Mouse (Mus musculus): ENCODE measurements around the gene Neu3. TPM values are rescaled to one million over a fixed set of nuclear protein-coding genes. Genes with fewer than 3 reads are reported as not detected.
A peak's percentile ranks its signal among the peaks of the same experiment; 100 is the strongest.

Neu3 gene
- polyA plus RNA-seq, 1 experiment from 2014 or later: 2.5 TPM

GRCm38 (mm10) chr7:99858813-99859585 is 30.8 kb upstream of the Neu3 start, which contains the start of gene Xrra1:
Xrra1 (plus strand) TSS chr7:99859116.
- 0% methylated on average over 42 of the region's 42 CpGs for WGBS
- Histone ChIP-seq H3K4me1 (ENCODE audit: control insufficient read depth, insufficient read depth, low read length) (peaks cover 20% of the 10 kb centered on the region), H3K27me3 (ENCODE audit: control insufficient read depth, insufficient read depth, low read depth, low read length) (no peaks in the 10 kb centered on the region), H3K36me3 (ENCODE audit: control insufficient read depth, insufficient read depth, low read length) (no peaks in the 10 kb centered on the region), H3K4me3 (ENCODE audit: low read depth, low read length) (peak within 1 kb of the TSS; percentile 67), H3K9me3 (replicated peaks; ENCODE audit: control insufficient read depth, low read length, poor library complexity, severe bottlenecking) (no peaks in the 10 kb centered on the region), H3K9ac (ENCODE audit: low read depth, low read length) (peak within 1 kb of the TSS; percentile 85), H3K4me2 (ENCODE audit: low read length) (peak within 1 kb of the TSS; percentile 89), H3K27ac (ENCODE audit: low read length) (peak within 1 kb of the TSS; percentile 79)
- peak; percentile 98 for ATAC-seq

- peak overlapping the region; percentile 74 for H3K27ac ChIP-seq (ENCODE audit: low read length)
- H3K9me3 ChIP-seq (replicated peaks; ENCODE audit: control insufficient read depth, low read length, poor library complexity, severe bottlenecking): no peaks in the 10 kb centered on the region
- H3K4me1 ChIP-seq (ENCODE audit: control insufficient read depth, insufficient read depth, low read length): peaks cover 20% of the 10 kb centered on the region
- peak overlapping the region; percentile 67 for H3K4me3 ChIP-seq (ENCODE audit: low read depth, low read length)
- H3K4me2 ChIP-seq (ENCODE audit: low read length): peak overlapping the region; percentile 89
- no peaks in the 10 kb centered on the region for H3K27me3 ChIP-seq (ENCODE audit: control insufficient read depth, insufficient read depth, low read depth, low read length)
- peak overlapping the region; percentile 85 for H3K9ac ChIP-seq (ENCODE audit: low read depth, low read length)
- under 1% methylated on average over 19 of the region's 19 CpGs for WGBS
- ATAC-seq: peak; percentile 80
- H3K36me3 ChIP-seq (ENCODE audit: control insufficient read depth, insufficient read depth, low read length): 0 out of 2 replicates have a peak, but pooled peaks cover 4% of the 10 kb centered on the region
These were observed 30.1 kb upstream of the Neu3 start for GRCm38 (mm10) chr7:99858175-99858812.

- Histone ChIP-seq H3K9ac (ENCODE audit: low read depth, low read length) (no peak overlapping the region), H3K9me3 (replicated peaks; ENCODE audit: control insufficient read depth, low read length, poor library complexity, severe bottlenecking) (no peaks in the 10 kb centered on the region), H3K36me3 (ENCODE audit: control insufficient read depth, insufficient read depth, low read length) (0 out of 2 replicates have a peak, but pooled peaks cover 4% of the 10 kb centered on the region), H3K4me3 (ENCODE audit: low read depth, low read length) (no peak overlapping the region), H3K27me3 (ENCODE audit: control insufficient read depth, insufficient read depth, low read depth, low read length) (no peaks in the 10 kb centered on the region), H3K4me1 (ENCODE audit: control insufficient read depth, insufficient read depth, low read length) (peaks cover 25% of the 10 kb centered on the region), H3K4me2 (ENCODE audit: low read length) (no peak overlapping the region), H3K27ac (ENCODE audit: low read length) (no peak overlapping the region)
- WGBS: 91% methylated on average over 14 of the region's 14 CpGs
- no peak for ATAC-seq
These were observed 28.1 kb upstream of the Neu3 start for GRCm38 (mm10) chr7:99856266-99856861.

- Histone ChIP-seq H3K4me2 (ENCODE audit: low read length) (no peak overlapping the region), H3K27ac (ENCODE audit: low read length) (no peak overlapping the region), H3K4me3 (ENCODE audit: low read depth, low read length) (no peak overlapping the region), H3K4me1 (ENCODE audit: control insufficient read depth, insufficient read depth, low read length) (peaks cover 24% of the 10 kb centered on the region), H3K27me3 (ENCODE audit: control insufficient read depth, insufficient read depth, low read depth, low read length) (no peaks in the 10 kb centered on the region), H3K9ac (ENCODE audit: low read depth, low read length) (no peak overlapping the region), H3K36me3 (ENCODE audit: control insufficient read depth, insufficient read depth, low read length) (0 out of 2 replicates have a peak, but pooled peaks cover 4% of the 10 kb centered on the region), H3K9me3 (replicated peaks; ENCODE audit: control insufficient read depth, low read length, poor library complexity, severe bottlenecking) (no peaks in the 10 kb centered on the region)
- 92% methylated on average over 4 of the region's 4 CpGs for WGBS
- ATAC-seq: no peak
These were observed 26.1 kb upstream of the Neu3 start for GRCm38 (mm10) chr7:99854311-99854710.

- no peak overlapping the region for H3K9ac ChIP-seq (ENCODE audit: low read depth, low read length)
- H3K27me3 ChIP-seq (ENCODE audit: control insufficient read depth, insufficient read depth, low read depth, low read length): no peaks in the 10 kb centered on the region
- H3K27ac ChIP-seq (ENCODE audit: low read length): no peak overlapping the region
- WGBS: 87% methylated on average over 7 of the region's 7 CpGs
- no peaks in the 10 kb centered on the region for H3K9me3 ChIP-seq (replicated peaks; ENCODE audit: control insufficient read depth, low read length, poor library complexity, severe bottlenecking)
- peaks cover 22% of the 10 kb centered on the region for H3K4me1 ChIP-seq (ENCODE audit: control insufficient read depth, insufficient read depth, low read length)
- H3K4me3 ChIP-seq (ENCODE audit: low read depth, low read length): no peak overlapping the region
- ATAC-seq: no peak
- no peak overlapping the region for H3K4me2 ChIP-seq (ENCODE audit: low read length)
- H3K36me3 ChIP-seq (ENCODE audit: control insufficient read depth, insufficient read depth, low read length): peaks cover 6% of the 10 kb centered on the region
These were observed 25.1 kb upstream of the Neu3 start for GRCm38 (mm10) chr7:99853350-99853749.

- Histone ChIP-seq H3K27me3 (ENCODE audit: control insufficient read depth, insufficient read depth, low read depth, low read length) (no peaks in the 10 kb centered on the region), H3K4me3 (ENCODE audit: low read depth, low read length) (no peak overlapping the region), H3K4me1 (ENCODE audit: control insufficient read depth, insufficient read depth, low read length) (peaks cover 11% of the 10 kb centered on the region), H3K27ac (ENCODE audit: low read length) (no peak overlapping the region), H3K4me2 (ENCODE audit: low read length) (no peak overlapping the region), H3K9ac (ENCODE audit: low read depth, low read length) (no peak overlapping the region), H3K36me3 (ENCODE audit: control insufficient read depth, insufficient read depth, low read length) (peaks cover 14% of the 10 kb centered on the region), H3K9me3 (replicated peaks; ENCODE audit: control insufficient read depth, low read length, poor library complexity, severe bottlenecking) (no peaks in the 10 kb centered on the region)
- WGBS: 88% methylated on average over 6 of the region's 6 CpGs
- no peak for ATAC-seq
These were observed 23.4 kb upstream of the Neu3 start for GRCm38 (mm10) chr7:99851618-99852017.

- Histone ChIP-seq H3K4me3 (ENCODE audit: low read depth, low read length) (no peak overlapping the region), H3K27ac (ENCODE audit: low read length) (no peak overlapping the region), H3K4me2 (ENCODE audit: low read length) (no peak overlapping the region), H3K4me1 (ENCODE audit: control insufficient read depth, insufficient read depth, low read length) (peaks cover 7% of the 10 kb centered on the region; the same call in 1 of the 2 replicates), H3K36me3 (ENCODE audit: control insufficient read depth, insufficient read depth, low read length) (peaks cover 14% of the 10 kb centered on the region), H3K9me3 (replicated peaks; ENCODE audit: control insufficient read depth, low read length, poor library complexity, severe bottlenecking) (no peaks in the 10 kb centered on the region), H3K27me3 (ENCODE audit: control insufficient read depth, insufficient read depth, low read depth, low read length) (no peaks in the 10 kb centered on the region), H3K9ac (ENCODE audit: low read depth, low read length) (no peak overlapping the region)
- WGBS: 37% methylated on average over 1 of the region's 1 CpGs
- no peak for ATAC-seq
These were observed 22.9 kb upstream of the Neu3 start for GRCm38 (mm10) chr7:99851121-99851520.

- H3K4me3 ChIP-seq (ENCODE audit: low read depth, low read length): no peak overlapping the region
- ATAC-seq: no peak
- H3K27me3 ChIP-seq (ENCODE audit: control insufficient read depth, insufficient read depth, low read depth, low read length): no peaks in the 10 kb centered on the region
- H3K36me3 ChIP-seq (ENCODE audit: control insufficient read depth, insufficient read depth, low read length): peaks cover 14% of the 10 kb centered on the region
- 60% methylated on average over 5 of the region's 5 CpGs for WGBS
- no peak overlapping the region for H3K4me2 ChIP-seq (ENCODE audit: low read length)
- H3K4me1 ChIP-seq (ENCODE audit: control insufficient read depth, insufficient read depth, low read length): peaks cover 5% of the 10 kb centered on the region; the same call in 1 of the 2 replicates
- H3K27ac ChIP-seq (ENCODE audit: low read length): no peak overlapping the region
- no peak overlapping the region for H3K9ac ChIP-seq (ENCODE audit: low read depth, low read length)
- H3K9me3 ChIP-seq (replicated peaks; ENCODE audit: control insufficient read depth, low read length, poor library complexity, severe bottlenecking): no peaks in the 10 kb centered on the region
These were observed 22.3 kb upstream of the Neu3 start for GRCm38 (mm10) chr7:99850534-99850933.

Measured in midbrain, embryonic 16.5 days (tissue).